Comparison of ENCODE assay signal across 13 mouse cellular contexts in genomic region chr4:60070375-60070774, GRCm38 (mm10). TPM values are rescaled to one million over a fixed set of nuclear protein-coding genes. Genes with fewer than 3 reads are reported as not detected.
"Had no signal": no experiment of that assay in that cellular context is flagged by ENCODE, and none has a peak within 500 bp of the region (broad histone marks: within the 10 kb centered on the region; RNA-seq: fewer than 3 reads in every experiment).

Mup7 (minus strand) TSS chr4:60070475.

RNA-seq across cellular contexts. Expression of gene Mup7, which starts in this region (rescaled TPM):
- total RNA-seq: neutrophil, adult 5-6 weeks had no signal
- polyA plus RNA-seq: neural tube, embryonic 13.5 days; neural tube, embryonic 14.5 days; neural tube, embryonic 15.5 days; small intestine, adult 2 months; spleen, adult 2 months; stomach, embryonic 14.5 days; stomach, embryonic 15.5 days; stomach, embryonic 16.5 days; stomach, postnatal 0 days; testis, adult 2 months; thymus, adult 2 months; urinary bladder, adult 2 months had no signal
